Mouse (Mus musculus) CH12.LX (cell line): ENCODE data around the gene Frrs1. TPM values are rescaled to one million over a fixed set of nuclear protein-coding genes. Genes with fewer than 3 reads are reported as not detected.

Experiments used
- DNase-seq: peaks from one replicate; pipeline ENCODE4 v3.0.0-alpha.2; 2013; ENCODE audit errors: extremely low read depth
- H3K27ac ChIP-seq: 2 replicates; pipeline ENCODE4 v1.5.1; 2012; ENCODE audit warnings: low read depth, mild to moderate bottlenecking, control low read depth, moderate library complexity; ENCODE audit not compliant: insufficient read depth
- H3K27me3 ChIP-seq: replicated peaks from 2 replicates; pipeline ENCODE3; 2012; ENCODE audit warnings: inconsistent platforms
- H3K36me3 ChIP-seq, 2 experiments: replicated peaks in 1 of 2; 2 replicates each; pipeline versions ENCODE3 to v1.6.1; 2012; ENCODE audit warnings: inconsistent platforms in 1 of 2, low read length in 1 of 2, mild to moderate bottlenecking in 1 of 2, mixed read lengths in 1 of 2, moderate library complexity in 1 of 2; ENCODE audit not compliant: control insufficient read depth in 1 of 2, insufficient read depth in 1 of 2
- H3K4me1 ChIP-seq, 2 experiments: 2 replicates each; pipeline ENCODE4 v1.6.1; 2012; ENCODE audit warnings: inconsistent platforms in 1 of 2, moderate library complexity in 1 of 2; ENCODE audit not compliant: insufficient read depth in 2 of 2, control insufficient read depth in 1 of 2
- H3K4me2 ChIP-seq: 2 replicates; pipeline ENCODE4 v1.6.1; 2012; ENCODE audit warnings: low read depth, mild to moderate bottlenecking, control low read depth; ENCODE audit not compliant: poor library complexity, insufficient read depth, severe bottlenecking
- H3K4me3 ChIP-seq, 3 experiments: fragments of 150-350 bp in 1 of 3; sonication (generic) in 1 of 3; replicated peaks in 1 of 3; 2 replicates each; pipeline versions ENCODE3 to v1.5.1; 2011 to 2012; ENCODE audit warnings: low read depth in 2 of 3, low read length in 2 of 3, mild to moderate bottlenecking in 2 of 3, moderate library complexity in 2 of 3, control low read depth in 1 of 3, improper control_type of control experiment in 1 of 3, inconsistent platforms in 1 of 3, mixed read lengths in 1 of 3; ENCODE audit not compliant: poor library complexity in 1 of 3
- H3K79me2 ChIP-seq: replicated peaks from 2 replicates; pipeline ENCODE4 v1.6.1; 2012; ENCODE audit warnings: mild to moderate bottlenecking, moderate library complexity; ENCODE audit not compliant: control insufficient read depth, poor library complexity, insufficient read depth, severe bottlenecking; ENCODE audit errors: extremely low read depth
- H3K9ac ChIP-seq: 2 replicates; pipeline ENCODE4 v1.6.1; 2012; ENCODE audit warnings: low read depth, mild to moderate bottlenecking, control low read depth, moderate library complexity; ENCODE audit not compliant: insufficient read depth
- H3K9me3 ChIP-seq: replicated peaks from 2 replicates; pipeline ENCODE3; 2012; ENCODE audit warnings: low read length, inconsistent platforms, mixed read lengths
- BHLHE40 ChIP-seq: IDR thresholded peaks from 2 replicates; pipeline ENCODE4 v1.6.1; 2011; ENCODE audit warnings: mild to moderate bottlenecking, low read depth, low read length, improper control_type of control experiment
- CHD1 ChIP-seq: IDR thresholded peaks from 2 replicates; pipeline ENCODE4 v1.6.1; 2012; ENCODE audit warnings: low read depth, low read length, improper control_type of control experiment, inconsistent platforms
- CHD2 ChIP-seq: IDR thresholded peaks from 2 replicates; pipeline ENCODE4 v1.6.1; 2011; ENCODE audit warnings: low read length, improper control_type of control experiment
- E2F4 ChIP-seq: IDR thresholded peaks from 2 replicates; pipeline ENCODE4 v1.6.1; 2011; ENCODE audit warnings: low read depth, low read length, improper control_type of control experiment; ENCODE audit not compliant: insufficient replicate concordance
- EP300 ChIP-seq: IDR thresholded peaks from 2 replicates; pipeline ENCODE4 v1.6.1; 2011; ENCODE audit warnings: low read length, improper control_type of control experiment
- HCFC1 ChIP-seq: IDR thresholded peaks from 2 replicates; pipeline ENCODE4 v1.6.1; 2012; ENCODE audit warnings: low read depth, mild to moderate bottlenecking, inconsistent platforms, low read length, improper control_type of control experiment
- IRF4 ChIP-seq: IDR thresholded peaks from 2 replicates; pipeline ENCODE4 v1.6.1; 2014; ENCODE audit warnings: low read depth, mild to moderate bottlenecking, inconsistent platforms, low read length, improper control_type of control experiment
- JUN ChIP-seq: IDR thresholded peaks from 2 replicates; pipeline ENCODE4 v1.6.1; 2011; ENCODE audit warnings: low read depth, mild to moderate bottlenecking, low read length, improper control_type of control experiment, moderate library complexity; ENCODE audit not compliant: insufficient read depth
- MAFK ChIP-seq: IDR thresholded peaks from 2 replicates; pipeline ENCODE4 v1.6.1; 2011; ENCODE audit warnings: low read length, improper control_type of control experiment; ENCODE audit not compliant: insufficient replicate concordance
- MAX ChIP-seq: IDR thresholded peaks from 2 replicates; pipeline ENCODE4 v1.6.1; 2011; ENCODE audit warnings: low read length, improper control_type of control experiment
- MAZ ChIP-seq: IDR thresholded peaks from 2 replicates; pipeline ENCODE4 v1.6.1; 2012; ENCODE audit warnings: low read depth, mild to moderate bottlenecking, inconsistent platforms, low read length, improper control_type of control experiment, moderate library complexity
- MXI1 ChIP-seq: IDR thresholded peaks from 2 replicates; pipeline ENCODE4 v1.6.1; 2011; ENCODE audit warnings: mild to moderate bottlenecking, low read depth, low read length, improper control_type of control experiment
- PAX5 ChIP-seq: IDR thresholded peaks from 2 replicates; pipeline ENCODE4 v1.6.1; 2012; ENCODE audit warnings: low read length, inconsistent platforms, mixed read lengths
- POLR2A ChIP-seq: IDR thresholded peaks from 2 replicates; pipeline ENCODE4 v1.6.1; 2011; ENCODE audit warnings: low read depth, mild to moderate bottlenecking, improper control_type of control experiment, low read length
- RCOR1 ChIP-seq: conservative IDR thresholded peaks from 2 replicates; pipeline ENCODE4 v1.6.1; 2012; ENCODE audit warnings: low read depth, mild to moderate bottlenecking, inconsistent platforms, low read length, improper control_type of control experiment
- SIN3A ChIP-seq: IDR thresholded peaks from 2 replicates; pipeline ENCODE4 v1.6.1; 2012; ENCODE audit warnings: low read length, improper control_type of control experiment, inconsistent platforms
- SMC3 ChIP-seq: IDR thresholded peaks from 2 replicates; pipeline ENCODE4 v1.6.1; 2011; ENCODE audit warnings: low read depth, low read length, improper control_type of control experiment
- TBP ChIP-seq: conservative IDR thresholded peaks from 2 replicates; pipeline ENCODE4 v1.6.1; 2011; ENCODE audit warnings: low read depth, low read length, improper control_type of control experiment
- TCF12 ChIP-seq: IDR thresholded peaks from 2 replicates; pipeline ENCODE4 v1.6.1; 2014; ENCODE audit warnings: low read depth, mild to moderate bottlenecking, inconsistent platforms, low read length, improper control_type of control experiment
- USF1 ChIP-seq: IDR thresholded peaks from 2 replicates; pipeline ENCODE4 v1.6.1; 2014; ENCODE audit warnings: low read depth, mild to moderate bottlenecking, inconsistent platforms, low read length, improper control_type of control experiment
- ZC3H11A ChIP-seq: IDR thresholded peaks from 2 replicates; pipeline ENCODE4 v1.6.1; 2012; ENCODE audit warnings: low read depth, mild to moderate bottlenecking, inconsistent platforms, low read length, improper control_type of control experiment
- ZKSCAN1 ChIP-seq: IDR thresholded peaks from 2 replicates; pipeline ENCODE4 v1.6.1; 2012; ENCODE audit warnings: low read depth, inconsistent platforms, low read length, improper control_type of control experiment, borderline replicate concordance
- ZMIZ1 ChIP-seq: IDR thresholded peaks from 2 replicates; pipeline ENCODE4 v1.6.1; 2012; ENCODE audit warnings: low read depth, mild to moderate bottlenecking, inconsistent platforms, low read length, improper control_type of control experiment
- dilution Hi-C: fragments of 300-500 bp; cut with MboI; formaldehyde crosslinking; loops from 2 replicates; pipeline ENCODE4 v1.14.3; 2020; ENCODE audit warnings: low sequenced_read_pairs; ENCODE audit not compliant: extremely low pct_unique_long_range_greater_than_20kb, extremely low pct_ligation_motif_present
- in situ Hi-C: fragments of 300-500 bp; cut with MboI; formaldehyde crosslinking; loops from 3 replicates; pipeline ENCODE4 v1.14.3; 2019; ENCODE audit warnings: low sequenced_read_pairs, low pct_ligation_motif_present, low pct_unique_long_range_greater_than_20kb, mixed read lengths
- polyA plus RNA-seq: library from polyadenylated mRNA; unstranded; fragments of >175 nt; gene quantifications from 2 replicates; pipeline ENCODE4 v1.2.1, GENCODE M21; 2012; ENCODE audit warnings: low read depth; ENCODE audit not compliant: insufficient read length
- total RNA-seq, 2 experiments: library from RNA; depleted of rRNA; stranded (reverse); fragments of 300-350 nt in 1 of 2; fragments of >200 nt in 1 of 2; gene quantifications; 2 replicates each; pipeline ENCODE4 v1.2.3; 2012 to 2014

The Frrs1 gene
- total and polyA plus RNA-seq, 3 experiments: 11.0 to 34.9 (median 16.5) TPM

DNA sequence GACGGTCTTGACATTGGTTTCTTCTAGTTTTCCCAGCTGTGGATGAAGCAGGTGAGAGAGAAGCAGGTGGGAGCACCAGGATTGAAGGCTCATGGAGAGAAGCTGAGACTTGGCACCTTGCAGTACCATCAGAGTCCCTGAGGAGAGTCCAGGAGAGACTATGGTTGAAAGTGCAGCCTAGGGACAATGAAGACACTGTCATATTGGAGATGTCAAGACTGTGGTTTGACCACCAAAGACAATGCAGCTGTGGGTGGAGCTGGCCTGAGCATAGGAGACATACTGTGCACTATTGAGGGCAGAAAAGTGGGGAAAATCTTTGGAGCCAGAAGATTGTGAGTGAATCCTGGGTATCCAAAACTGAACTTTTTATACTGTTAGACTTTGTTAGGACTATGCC, 8.9 kb upstream of the Frrs1 start:
- no peak overlapping the region for H3K4me2 ChIP-seq
- H3K27ac ChIP-seq: no peak overlapping the region
- H3K27me3 ChIP-seq: peaks cover 8% of the 10 kb centered on the region
- H3K79me2 ChIP-seq: no peaks in the 10 kb centered on the region
- no peak overlapping the region for H3K4me3 ChIP-seq
- no peaks in the 10 kb centered on the region for H3K4me1 ChIP-seq
- H3K9me3 ChIP-seq: peaks cover 3% of the 10 kb centered on the region
- in situ Hi-C loops: no loop called here
- TF ChIP-seq HCFC1 (no peak), TCF12 (no peak), SIN3A (no peak), POLR2A (no peak), USF1 (no peak), PAX5 (no peak), MAX (no peak), BHLHE40 (no peak), EP300 (no peak)
- no peak overlapping the region for H3K9ac ChIP-seq
- dilution Hi-C loops: no loop called here
- no peaks in the 10 kb centered on the region for H3K36me3 ChIP-seq
- no peak for DNase-seq

DNA sequence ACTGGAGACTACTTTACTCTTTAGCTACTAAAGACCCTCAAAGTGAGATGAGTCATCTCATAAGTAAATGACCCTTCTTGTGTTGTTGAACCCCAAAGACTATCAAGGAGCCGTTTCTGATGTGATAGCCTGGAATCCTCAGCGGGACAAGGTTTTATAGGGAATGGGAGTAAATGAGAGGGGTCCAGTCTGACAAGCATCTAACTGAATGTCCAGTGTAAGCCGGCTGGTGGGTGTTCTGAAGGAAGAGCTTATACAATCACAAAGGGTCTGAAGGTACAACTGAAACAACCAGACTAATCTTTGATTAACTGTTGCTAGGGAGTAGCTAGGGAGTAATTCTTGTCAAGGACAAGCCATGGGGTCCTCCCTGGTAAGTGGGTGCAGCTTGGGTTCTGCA, 6.8 kb upstream of the Frrs1 start:
- Histone ChIP-seq H3K27me3 (peaks cover 8% of the 10 kb centered on the region), H3K4me3 (no peak overlapping the region), H3K79me2 (no peaks in the 10 kb centered on the region), H3K36me3 (no peaks in the 10 kb centered on the region), H3K4me1 (no peaks in the 10 kb centered on the region), H3K27ac (no peak overlapping the region), H3K9ac (no peak overlapping the region), H3K9me3 (peaks cover 3% of the 10 kb centered on the region), H3K4me2 (no peak overlapping the region)
- TF ChIP-seq CHD1 (no peak), JUN (no peak), CHD2 (no peak), TCF12 (no peak), ZKSCAN1 (no peak), MXI1 (no peak), ZMIZ1 (no peak), PAX5 (no peak), SMC3 (no peak), IRF4 (no peak), ZC3H11A (no peak), E2F4 (no peak), BHLHE40 (no peak), USF1 (no peak), RCOR1 (no peak), TBP (no peak), SIN3A (no peak), MAFK (no peak), MAZ (no peak)
- DNase-seq: no peak
- dilution Hi-C loops: no loop called here
- in situ Hi-C loops: no loop called here
